Mouse (Mus musculus): ENCODE data around the gene Slc15a1. TPM values are rescaled to one million over a fixed set of nuclear protein-coding genes. Genes with fewer than 3 reads are reported as not detected.

The Slc15a1 gene
- 2.0 and 2.4 TPM in 2 replicates for polyA plus RNA-seq (2012; rRNA removed)

DNA sequence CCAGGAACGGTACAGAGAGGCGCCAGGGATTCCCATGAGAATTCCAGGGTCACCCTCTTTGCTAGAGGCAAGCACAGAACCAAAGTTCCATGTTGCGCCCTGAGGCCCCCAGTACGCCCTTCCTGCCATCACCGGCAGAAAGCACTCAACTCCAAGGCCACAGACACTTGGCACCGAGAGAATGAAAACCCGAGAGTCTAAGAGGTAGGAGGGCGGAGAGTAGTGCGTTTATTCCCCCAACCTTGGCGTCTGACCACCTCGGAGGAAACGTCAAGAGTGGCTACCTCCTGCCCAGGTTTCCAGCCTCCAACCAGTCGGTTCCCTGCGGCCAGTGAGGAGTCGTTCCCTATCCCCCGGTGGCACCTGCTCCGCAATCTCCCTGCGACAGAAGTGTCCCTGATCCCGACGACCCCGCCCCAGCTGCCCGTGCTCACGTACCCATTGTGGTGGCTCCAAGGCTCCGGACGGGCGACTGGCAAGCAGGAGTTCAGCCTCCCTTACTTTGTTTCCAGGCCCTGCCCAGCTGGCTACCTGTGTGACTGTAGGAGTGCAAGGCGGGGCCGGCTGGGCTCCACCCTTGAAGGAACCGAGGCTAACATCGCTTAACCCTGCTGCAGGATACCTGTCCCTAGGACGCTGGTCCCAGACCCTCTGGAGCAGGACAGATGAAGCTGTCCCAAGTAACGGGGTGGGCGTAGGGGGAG, at the start of gene Slc15a1:
Gene Slc15a1, minus strand, starts transcription at position 472 of the 704 bp plus-strand sequence.
- peaks cover 9% of the 10 kb centered on the region for H3K4me1 ChIP-seq (replicated peaks; ENCODE audit: control insufficient read depth, insufficient read depth, low read length)
- no peak within 1 kb of the TSS for H3K4me3 ChIP-seq (ENCODE audit: control insufficient read depth, insufficient read depth, low read length)
- peaks cover 3% of the 10 kb centered on the region; the same call in 1 of the 2 replicates for H3K27me3 ChIP-seq (ENCODE audit: control insufficient read depth, insufficient read depth, low read length)
- DNase-seq, result no peak
- 28% methylated on average over 33 of the region's 33 CpGs for WGBS
- TF ChIP-seq POLR2A (IDR thresholded peaks at IDR 0.05; ENCODE audit: control insufficient read depth, extremely low read depth, insufficient read depth, low read length, poor library complexity) (no peak), CTCF (IDR thresholded peaks at IDR 0.05; ENCODE audit: borderline replicate concordance, control insufficient read depth, extremely low read depth, insufficient read depth, low read length, poor library complexity) (no peak)
- H3K36me3 ChIP-seq (ENCODE audit: control insufficient read depth, insufficient read depth, low read length), result no peaks in the 10 kb centered on the region
- H3K27ac ChIP-seq (ENCODE audit: control insufficient read depth, insufficient read depth, low read length), result no peak within 1 kb of the TSS

GRCm38 (mm10) chr14:121553785-121554184, 48.7 kb upstream of the Slc15a1 start:
- no peak overlapping the region for H3K4me3 ChIP-seq (ENCODE audit: control insufficient read depth, insufficient read depth, low read length)
- H3K4me1 ChIP-seq (replicated peaks; ENCODE audit: control insufficient read depth, insufficient read depth, low read length), result peaks cover 17% of the 10 kb centered on the region
- peak; percentile 8 for DNase-seq
- H3K27ac ChIP-seq (ENCODE audit: control insufficient read depth, insufficient read depth, low read length), result no peak overlapping the region
- no peaks in the 10 kb centered on the region for H3K27me3 ChIP-seq (ENCODE audit: control insufficient read depth, insufficient read depth, low read length)
- no peak for TF ChIP-seq CTCF (IDR thresholded peaks at IDR 0.05; ENCODE audit: borderline replicate concordance, control insufficient read depth, extremely low read depth, insufficient read depth, low read length, poor library complexity)
- TF ChIP-seq POLR2A (IDR thresholded peaks at IDR 0.05; ENCODE audit: control insufficient read depth, extremely low read depth, insufficient read depth, low read length, poor library complexity), result no peak
- H3K36me3 ChIP-seq (ENCODE audit: control insufficient read depth, insufficient read depth, low read length), result no peaks in the 10 kb centered on the region

DNA sequence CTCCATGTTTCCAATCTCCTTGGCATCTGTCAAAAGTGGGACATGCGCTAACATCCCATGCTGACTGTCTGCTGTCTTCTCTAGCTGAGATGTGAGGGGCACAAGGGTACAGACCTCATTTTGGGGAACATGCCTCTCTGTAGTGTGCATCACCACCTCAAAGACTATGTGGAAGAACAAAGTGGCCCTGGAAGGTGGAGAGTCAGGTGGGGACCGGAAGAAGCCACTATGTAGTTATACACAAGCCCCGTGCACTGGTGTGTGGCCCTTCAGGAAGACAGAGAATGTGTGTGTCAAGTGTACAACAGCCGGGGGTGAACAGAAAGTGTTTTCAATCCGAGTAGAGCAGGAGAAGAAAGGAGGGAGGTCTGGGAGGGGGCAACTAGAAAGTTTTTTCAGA, 47.5 kb upstream of the Slc15a1 start:
- peak; percentile 40 for DNase-seq
- Histone ChIP-seq H3K4me3 (ENCODE audit: control insufficient read depth, insufficient read depth, low read length) (no peak overlapping the region), H3K27ac (ENCODE audit: control insufficient read depth, insufficient read depth, low read length) (peak overlapping the region; percentile 42; the same call in 1 of the 2 replicates), H3K36me3 (ENCODE audit: control insufficient read depth, insufficient read depth, low read length) (no peaks in the 10 kb centered on the region), H3K27me3 (ENCODE audit: control insufficient read depth, insufficient read depth, low read length) (no peaks in the 10 kb centered on the region), H3K4me1 (replicated peaks; ENCODE audit: control insufficient read depth, insufficient read depth, low read length) (peaks cover 17% of the 10 kb centered on the region)
- 21% methylated on average over 5 of the region's 5 CpGs for WGBS
- TF ChIP-seq POLR2A (IDR thresholded peaks at IDR 0.05; ENCODE audit: control insufficient read depth, extremely low read depth, insufficient read depth, low read length, poor library complexity), result no peak
- no peak for TF ChIP-seq CTCF (IDR thresholded peaks at IDR 0.05; ENCODE audit: borderline replicate concordance, control insufficient read depth, extremely low read depth, insufficient read depth, low read length, poor library complexity)

DNA sequence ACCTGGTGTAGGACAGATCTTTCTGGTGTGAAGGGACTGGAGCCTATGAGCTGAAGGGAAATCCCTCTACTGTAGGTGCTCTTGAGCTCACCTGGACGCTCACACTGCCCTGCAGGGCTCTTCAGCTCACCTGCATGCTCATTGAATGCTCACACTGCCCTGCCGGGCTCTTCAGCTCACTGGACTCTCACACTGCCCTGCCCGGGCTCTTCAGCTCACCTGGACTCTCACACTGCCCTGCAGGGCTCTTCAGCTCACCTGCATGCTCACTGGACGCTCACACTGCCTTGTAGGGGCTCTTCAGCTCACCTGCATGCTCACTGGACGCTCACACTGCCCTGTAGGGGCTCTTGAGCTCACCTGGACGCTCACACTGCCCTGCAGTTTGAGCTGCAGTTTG, 44.8 kb upstream of the Slc15a1 start:
- TF ChIP-seq POLR2A (IDR thresholded peaks at IDR 0.05; ENCODE audit: control insufficient read depth, extremely low read depth, insufficient read depth, low read length, poor library complexity) (no peak), CTCF (IDR thresholded peaks at IDR 0.05; ENCODE audit: borderline replicate concordance, control insufficient read depth, extremely low read depth, insufficient read depth, low read length, poor library complexity) (no peak)
- no peak overlapping the region for H3K27ac ChIP-seq (ENCODE audit: control insufficient read depth, insufficient read depth, low read length)
- no peak overlapping the region for H3K4me3 ChIP-seq (ENCODE audit: control insufficient read depth, insufficient read depth, low read length)
- H3K36me3 ChIP-seq (ENCODE audit: control insufficient read depth, insufficient read depth, low read length), result no peaks in the 10 kb centered on the region
- H3K27me3 ChIP-seq (ENCODE audit: control insufficient read depth, insufficient read depth, low read length), result no peaks in the 10 kb centered on the region
- 90% methylated on average over 6 of the region's 6 CpGs for WGBS
- no peak for DNase-seq
- peaks cover 27% of the 10 kb centered on the region for H3K4me1 ChIP-seq (replicated peaks; ENCODE audit: control insufficient read depth, insufficient read depth, low read length)

DNA sequence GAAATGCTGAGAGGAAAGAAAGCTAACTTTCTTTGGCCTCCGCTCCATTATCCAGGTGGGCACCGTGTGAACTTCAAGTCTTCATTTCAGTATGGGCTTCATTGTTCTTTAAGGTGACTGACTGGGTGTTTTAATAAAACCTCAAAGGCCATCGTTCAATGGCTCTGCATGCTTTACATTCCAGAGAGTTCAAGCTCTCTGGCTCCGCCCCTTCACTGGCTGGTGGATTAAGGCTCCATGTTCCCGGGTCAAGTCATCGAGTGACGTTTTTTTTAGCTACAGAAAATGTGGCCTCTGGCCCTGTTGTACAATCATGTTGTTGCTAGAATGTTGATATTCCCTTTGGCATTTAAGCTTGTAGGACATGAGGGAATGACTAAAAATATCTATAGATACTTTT, 42.7 kb upstream of the Slc15a1 start:
- no peaks in the 10 kb centered on the region for H3K27me3 ChIP-seq (ENCODE audit: control insufficient read depth, insufficient read depth, low read length)
- TF ChIP-seq POLR2A (IDR thresholded peaks at IDR 0.05; ENCODE audit: control insufficient read depth, extremely low read depth, insufficient read depth, low read length, poor library complexity) (no peak), CTCF (IDR thresholded peaks at IDR 0.05; ENCODE audit: borderline replicate concordance, control insufficient read depth, extremely low read depth, insufficient read depth, low read length, poor library complexity) (no peak)
- WGBS, result 94% methylated on average over 7 of the region's 7 CpGs
- no peak for DNase-seq
- H3K4me3 ChIP-seq (ENCODE audit: control insufficient read depth, insufficient read depth, low read length), result no peak overlapping the region
- peaks cover 21% of the 10 kb centered on the region for H3K4me1 ChIP-seq (replicated peaks; ENCODE audit: control insufficient read depth, insufficient read depth, low read length)
- H3K36me3 ChIP-seq (ENCODE audit: control insufficient read depth, insufficient read depth, low read length), result no peaks in the 10 kb centered on the region
- H3K27ac ChIP-seq (ENCODE audit: control insufficient read depth, insufficient read depth, low read length), result no peak overlapping the region

DNA sequence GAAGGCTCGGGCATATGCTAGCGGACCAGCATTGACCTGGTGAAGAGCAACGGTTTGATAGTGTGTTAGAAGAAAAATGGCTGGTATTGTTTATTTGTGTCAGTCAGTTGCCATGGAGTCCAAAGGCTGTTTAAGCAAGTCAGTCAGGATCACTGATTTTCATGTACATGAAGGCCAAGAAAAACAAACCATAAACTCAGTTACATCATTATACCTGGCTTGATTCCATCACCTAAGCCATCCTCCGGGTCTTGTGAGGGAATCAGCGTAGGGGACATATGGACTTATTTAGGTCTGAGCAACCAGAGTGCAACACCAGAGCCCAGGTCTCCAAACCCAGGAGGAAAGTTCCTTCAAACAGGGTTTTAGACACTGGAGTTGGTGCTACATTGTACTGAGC, 41.6 kb upstream of the Slc15a1 start:
- 93% methylated on average over 5 of the region's 5 CpGs for WGBS
- DNase-seq, result no peak
- H3K4me1 ChIP-seq (replicated peaks; ENCODE audit: control insufficient read depth, insufficient read depth, low read length), result peaks cover 11% of the 10 kb centered on the region

More for the DNA sequence above, 41.6 kb upstream of the Slc15a1 start:
- Histone ChIP-seq H3K4me3 (ENCODE audit: control insufficient read depth, insufficient read depth, low read length) (no peak overlapping the region), H3K36me3 (ENCODE audit: control insufficient read depth, insufficient read depth, low read length) (no peaks in the 10 kb centered on the region), H3K27me3 (ENCODE audit: control insufficient read depth, insufficient read depth, low read length) (no peaks in the 10 kb centered on the region), H3K27ac (ENCODE audit: control insufficient read depth, insufficient read depth, low read length) (no peak overlapping the region)
- no peak for TF ChIP-seq POLR2A (IDR thresholded peaks at IDR 0.05; ENCODE audit: control insufficient read depth, extremely low read depth, insufficient read depth, low read length, poor library complexity)
- TF ChIP-seq CTCF (IDR thresholded peaks at IDR 0.05; ENCODE audit: borderline replicate concordance, control insufficient read depth, extremely low read depth, insufficient read depth, low read length, poor library complexity), result no peak

Measured in thymus, adult 2 months (tissue).